Mouse (Mus musculus) ES-E14 (cell line): Measurements from ENCODE around the gene Wif1. TPM values are rescaled to one million over a fixed set of nuclear protein-coding genes. Genes with fewer than 3 reads are reported as not detected.

Source experiments
- DNase-seq: peaks from one replicate; pipeline ENCODE4 v3.0.0-alpha.2; 2013; ENCODE audit warnings: low read depth, low spot score
- H3K27ac ChIP-seq: 2 replicates; pipeline ENCODE4 v1.5.1; 2012; ENCODE audit warnings: low read depth, mild to moderate bottlenecking, low read length, moderate library complexity, mixed read lengths; ENCODE audit not compliant: poor library complexity, insufficient read depth, severe bottlenecking
- H3K36me3 ChIP-seq: 2 replicates; pipeline ENCODE4 v1.6.1; 2012; ENCODE audit warnings: mild to moderate bottlenecking, low read length, moderate library complexity, mixed read lengths; ENCODE audit not compliant: control insufficient read depth, poor library complexity, insufficient read depth, severe bottlenecking
- H3K4me1 ChIP-seq, 2 experiments: fragments of 150-350 bp in 1 of 2; sonication (generic) in 1 of 2; 2 replicates each; pipeline ENCODE4 v1.6.1; 2012; ENCODE audit warnings: low read length in 2 of 2, mild to moderate bottlenecking in 1 of 2, mixed read lengths in 1 of 2; ENCODE audit not compliant: control insufficient read depth in 2 of 2, insufficient read depth in 2 of 2, poor library complexity in 1 of 2
- H3K4me3 ChIP-seq, 2 experiments: fragments of 150-350 bp in 1 of 2; sonication (generic) in 1 of 2; 2 replicates each; pipeline ENCODE4 v1.5.1; 2012; ENCODE audit warnings: low read length in 2 of 2, low read depth in 1 of 2, mild to moderate bottlenecking in 1 of 2, mixed read lengths in 1 of 2; ENCODE audit not compliant: insufficient read depth in 1 of 2, poor library complexity in 1 of 2, severe bottlenecking in 1 of 2
- H3K9ac ChIP-seq: 2 replicates; pipeline ENCODE4 v1.6.1; 2012; ENCODE audit warnings: low read depth, mild to moderate bottlenecking, low read length, mixed read lengths; ENCODE audit not compliant: poor library complexity, insufficient read depth, severe bottlenecking
- H3K9me3 ChIP-seq: fragments of 150-350 bp; sonication (generic); 2 replicates; pipeline ENCODE4 v1.6.1; 2012; ENCODE audit warnings: low read depth, mild to moderate bottlenecking, low read length; ENCODE audit not compliant: control insufficient read depth, insufficient read depth
- CHD2 ChIP-seq: IDR thresholded peaks from 2 replicates; pipeline ENCODE4 v1.6.1; 2014; ENCODE audit warnings: mild to moderate bottlenecking, low read depth, low read length, inconsistent platforms
- HCFC1 ChIP-seq: IDR thresholded peaks from 2 replicates; pipeline ENCODE4 v1.6.1; 2012; ENCODE audit warnings: low read length, inconsistent platforms, borderline replicate concordance; ENCODE audit not compliant: insufficient read depth
- MAFK ChIP-seq: IDR thresholded peaks from 2 replicates; pipeline ENCODE4 v1.6.1; 2014; ENCODE audit warnings: mild to moderate bottlenecking, low read depth, low read length, inconsistent platforms; ENCODE audit not compliant: insufficient read depth
- ZC3H11A ChIP-seq: IDR thresholded peaks from 2 replicates; pipeline ENCODE4 v1.6.1; 2012; ENCODE audit warnings: low read depth, mild to moderate bottlenecking, inconsistent platforms, low read length, borderline replicate concordance
- ZNF384 ChIP-seq: IDR thresholded peaks from 2 replicates; pipeline ENCODE4 v1.6.1; 2012; ENCODE audit warnings: low read depth, low read length, inconsistent platforms
- in situ Hi-C, 2 experiments: fragments of 600-800 bp; cut with MboI; formaldehyde crosslinking; loops; one replicate each; pipeline ENCODE4 v1.15.1; 2025; ENCODE audit warnings: low sequenced_read_pairs in 2 of 2, inconsistent platforms in 1 of 2; ENCODE audit not compliant: unreplicated experiment in 2 of 2
- total RNA-seq: library from RNA; depleted of rRNA; stranded (reverse); fragments of 300-350 nt; gene quantifications from 2 replicates; pipeline ENCODE4 v1.2.3, GENCODE M21; 2012

The Wif1 gene
- total RNA-seq, 1 experiment, result 0.13 TPM

- no peaks in the 10 kb centered on the region for H3K9me3 ChIP-seq
- no peak overlapping the region for H3K9ac ChIP-seq
- no peaks in the 10 kb centered on the region for H3K4me1 ChIP-seq
- no peaks in the 10 kb centered on the region for H3K36me3 ChIP-seq
- in situ Hi-C loops, result no loop called here
- no peak overlapping the region for H3K4me3 ChIP-seq
- no peak overlapping the region for H3K27ac ChIP-seq
- DNase-seq, result no peak
- TF ChIP-seq CHD2 (no peak), ZNF384 (no peak), MAFK (no peak), HCFC1 (no peak), ZC3H11A (no peak)
Measured at GRCm38 (mm10) chr10:121095948-121096347, 62.2 kb downstream of the Wif1 start.

GRCm38 (mm10) chr10:121098263-121098662, 64.5 kb downstream of the Wif1 start:
- no peak for DNase-seq
- no peak overlapping the region for H3K27ac ChIP-seq
- no peaks in the 10 kb centered on the region for H3K4me1 ChIP-seq
- no peak overlapping the region for H3K4me3 ChIP-seq
- no peaks in the 10 kb centered on the region for H3K36me3 ChIP-seq
- no peak for TF ChIP-seq MAFK
- no peak for TF ChIP-seq ZC3H11A
- no peak for TF ChIP-seq ZNF384
- no peak for TF ChIP-seq HCFC1
- no peak for TF ChIP-seq CHD2
- no peak overlapping the region for H3K9ac ChIP-seq
- H3K9me3 ChIP-seq, result no peaks in the 10 kb centered on the region
- in situ Hi-C loops, result no loop called here

GRCm38 (mm10) chr10:121099658-121100057, 65.9 kb downstream of the Wif1 start:
- Histone ChIP-seq H3K4me1 (no peaks in the 10 kb centered on the region), H3K27ac (no peak overlapping the region), H3K4me3 (no peak overlapping the region), H3K36me3 (no peaks in the 10 kb centered on the region), H3K9me3 (no peaks in the 10 kb centered on the region), H3K9ac (no peak overlapping the region)
- DNase-seq, result no peak
- TF ChIP-seq ZC3H11A (no peak), ZNF384 (no peak), MAFK (no peak), CHD2 (no peak), HCFC1 (no peak)
- in situ Hi-C loops, result no loop called here

- in situ Hi-C loops, result no loop called here
- no peaks in the 10 kb centered on the region for H3K9me3 ChIP-seq
- no peak overlapping the region for H3K9ac ChIP-seq
- no peak for DNase-seq
- H3K27ac ChIP-seq, result no peak overlapping the region
- no peak overlapping the region for H3K4me3 ChIP-seq
- no peaks in the 10 kb centered on the region for H3K36me3 ChIP-seq
- no peak for TF ChIP-seq CHD2
- no peak for TF ChIP-seq MAFK
- TF ChIP-seq HCFC1, result no peak
- no peak for TF ChIP-seq ZNF384
- TF ChIP-seq ZC3H11A, result no peak
- H3K4me1 ChIP-seq, result no peaks in the 10 kb centered on the region
Measured at GRCm38 (mm10) chr10:121116115-121116514, 82.4 kb downstream of the Wif1 start.

- Histone ChIP-seq H3K4me3 (no peak overlapping the region), H3K27ac (no peak overlapping the region), H3K9me3 (no peaks in the 10 kb centered on the region), H3K36me3 (no peaks in the 10 kb centered on the region), H3K4me1 (no peaks in the 10 kb centered on the region), H3K9ac (no peak overlapping the region)
- in situ Hi-C loops, result no loop called here
- DNase-seq, result no peak
- TF ChIP-seq CHD2, result no peak
- TF ChIP-seq ZC3H11A, result no peak
- no peak for TF ChIP-seq HCFC1
- TF ChIP-seq ZNF384, result no peak
- TF ChIP-seq MAFK, result no peak
Measured at GRCm38 (mm10) chr10:121116636-121117035, 82.9 kb downstream of the Wif1 start.
